Mouse (Mus musculus): Measurements from ENCODE around the gene Mia3. TPM values are rescaled to one million over a fixed set of nuclear protein-coding genes. Genes with fewer than 3 reads are reported as not detected.

The Mia3 gene
- polyA plus RNA-seq, 1 experiment: 24.9 TPM

DNA sequence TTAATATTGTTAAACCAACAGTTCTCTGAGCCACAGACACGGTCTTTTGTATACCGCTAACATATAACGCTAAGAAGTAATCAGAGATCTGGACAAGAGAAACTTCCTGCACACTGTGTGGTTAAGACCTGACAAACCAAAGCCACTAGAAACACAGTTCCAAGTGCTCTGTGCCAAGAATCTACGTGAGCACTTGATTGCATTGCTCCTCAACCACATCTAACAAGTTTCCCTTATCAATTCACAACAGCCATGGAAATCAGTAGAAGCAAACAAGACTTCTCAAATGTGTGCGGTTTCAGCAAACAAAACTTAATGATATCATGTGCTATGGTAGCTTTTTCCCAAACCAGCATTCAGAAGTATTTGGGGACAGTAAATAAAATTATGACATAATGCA, 7.1 kb downstream of the Mia3 start:
- TF ChIP-seq GATA1 (IDR thresholded peaks at IDR 0.05; ENCODE audit: low read length): peak; percentile 84

GRCm38 (mm10) chr1:183358901-183359300, 10.5 kb downstream of the Mia3 start:
- no peak for TF ChIP-seq GATA1 (IDR thresholded peaks at IDR 0.05; ENCODE audit: low read length)

DNA sequence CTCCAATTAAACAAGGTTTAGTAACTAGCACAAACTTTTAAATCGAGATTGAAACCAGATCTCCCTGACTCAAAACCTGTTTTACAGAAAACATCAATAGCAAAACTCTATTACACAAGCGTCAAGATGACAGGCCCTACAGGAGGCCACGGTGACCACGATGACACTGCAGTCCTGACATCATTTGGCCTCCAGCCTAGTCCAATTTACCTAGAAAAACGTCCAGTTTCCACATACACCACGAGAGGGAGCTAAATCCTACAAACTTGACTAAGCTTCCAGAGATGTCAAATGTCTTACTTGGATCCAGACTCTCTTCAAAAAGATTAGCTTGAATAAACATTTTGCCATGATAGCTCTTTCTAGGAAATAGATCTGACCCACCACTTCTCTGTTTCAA, 19.5 kb downstream of the Mia3 start:
- no peak for TF ChIP-seq GATA1 (IDR thresholded peaks at IDR 0.05; ENCODE audit: low read length)

- no peak for TF ChIP-seq GATA1 (IDR thresholded peaks at IDR 0.05; ENCODE audit: low read length)
These were observed 23.5 kb downstream of the Mia3 start for GRCm38 (mm10) chr1:183345817-183346195.

- TF ChIP-seq GATA1 (IDR thresholded peaks at IDR 0.05; ENCODE audit: low read length): no peak
These were observed 24.2 kb downstream of the Mia3 start for GRCm38 (mm10) chr1:183344886-183345816.

DNA sequence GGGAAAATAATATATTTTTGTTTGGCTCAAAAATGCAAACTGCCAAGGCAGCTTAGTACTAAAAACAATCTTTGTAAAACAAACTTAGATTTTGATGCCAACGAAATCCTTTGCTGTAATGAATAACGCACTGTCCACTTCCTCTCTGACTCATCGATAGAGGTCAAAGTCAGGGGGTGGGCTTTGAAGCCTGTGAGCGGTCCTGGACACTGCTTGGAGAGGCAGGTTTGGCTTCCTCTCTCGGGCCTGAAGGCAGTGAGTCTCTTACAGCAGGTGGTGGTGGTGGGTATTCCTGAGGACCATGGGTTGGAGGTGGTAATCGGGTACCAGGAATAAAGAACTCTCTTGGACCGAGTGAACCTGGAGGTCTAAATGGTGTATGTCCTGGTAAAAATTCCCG, 42.2 kb downstream of the Mia3 start:
- no peak for TF ChIP-seq GATA1 (IDR thresholded peaks at IDR 0.05; ENCODE audit: low read length)

DNA sequence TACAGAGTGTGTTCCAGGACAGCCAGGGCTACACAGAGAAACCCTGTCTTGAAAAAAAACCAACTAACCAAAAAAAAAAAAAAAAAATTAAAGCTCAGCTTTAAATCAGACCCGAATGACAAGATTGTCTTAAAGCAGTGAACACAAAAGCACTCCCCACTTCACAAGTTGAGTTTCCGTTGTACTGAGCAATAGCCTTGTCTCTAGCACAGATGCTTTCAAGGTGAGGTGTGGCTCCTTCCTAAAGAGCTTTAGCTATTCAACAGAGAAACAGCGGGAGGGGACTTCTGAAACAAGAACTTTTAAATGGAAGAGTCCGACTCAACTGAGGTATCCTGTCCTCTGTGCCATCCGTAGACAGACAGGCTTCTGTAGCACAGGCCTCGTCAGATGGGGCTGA, 44.9 kb downstream of the Mia3 start:
- no peak for TF ChIP-seq GATA1 (IDR thresholded peaks at IDR 0.05; ENCODE audit: low read length)

DNA sequence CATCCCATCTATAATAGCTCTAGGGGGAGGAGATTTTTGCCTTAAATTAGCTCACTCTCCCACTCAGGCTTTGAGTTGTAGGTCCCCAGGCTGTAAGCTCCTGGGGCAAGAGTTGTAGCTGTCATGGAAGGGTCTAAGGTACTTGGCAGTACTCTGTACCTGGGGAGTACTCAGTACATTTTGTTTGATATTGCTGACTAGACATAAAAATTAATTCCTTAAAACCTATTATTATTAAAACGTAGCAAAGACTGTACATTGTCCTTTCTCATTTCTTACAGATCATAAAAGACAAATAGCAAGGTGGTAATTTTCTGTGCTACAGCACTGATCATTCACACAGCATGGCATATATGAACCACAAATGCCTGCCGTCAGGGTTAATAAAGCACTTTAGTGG, 45.4 kb downstream of the Mia3 start:
- no peak for TF ChIP-seq GATA1 (IDR thresholded peaks at IDR 0.05; ENCODE audit: low read length)

- TF ChIP-seq GATA1 (IDR thresholded peaks at IDR 0.05; ENCODE audit: low read length): no peak
These were observed 48.6 kb downstream of the Mia3 start for GRCm38 (mm10) chr1:183320708-183321107.

- no peak for TF ChIP-seq GATA1 (IDR thresholded peaks at IDR 0.05; ENCODE audit: low read length)
These were observed 53.6 kb downstream of the Mia3 start for GRCm38 (mm10) chr1:183315783-183316182.

DNA sequence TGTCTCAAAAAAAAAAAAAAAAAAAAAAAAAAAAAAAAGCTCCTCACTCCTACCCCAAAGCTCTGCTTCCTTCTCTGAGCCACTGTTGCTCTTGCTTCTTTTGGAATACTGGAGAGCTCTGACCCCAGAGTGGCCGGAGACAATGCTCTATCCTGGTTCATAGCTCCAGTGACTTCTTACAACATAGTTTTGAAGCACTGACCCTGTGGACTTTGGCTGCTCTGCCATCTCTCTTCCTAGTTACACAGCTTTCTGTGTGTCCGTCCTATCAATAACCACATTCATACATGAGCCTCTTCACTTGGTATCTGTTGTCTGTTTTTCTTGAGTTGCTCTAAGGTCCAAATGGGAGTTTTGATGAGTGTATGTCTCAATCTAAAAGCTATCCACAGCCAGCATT, 57.3 kb downstream of the Mia3 start:
- no peak for TF ChIP-seq GATA1 (IDR thresholded peaks at IDR 0.05; ENCODE audit: low read length)

DNA sequence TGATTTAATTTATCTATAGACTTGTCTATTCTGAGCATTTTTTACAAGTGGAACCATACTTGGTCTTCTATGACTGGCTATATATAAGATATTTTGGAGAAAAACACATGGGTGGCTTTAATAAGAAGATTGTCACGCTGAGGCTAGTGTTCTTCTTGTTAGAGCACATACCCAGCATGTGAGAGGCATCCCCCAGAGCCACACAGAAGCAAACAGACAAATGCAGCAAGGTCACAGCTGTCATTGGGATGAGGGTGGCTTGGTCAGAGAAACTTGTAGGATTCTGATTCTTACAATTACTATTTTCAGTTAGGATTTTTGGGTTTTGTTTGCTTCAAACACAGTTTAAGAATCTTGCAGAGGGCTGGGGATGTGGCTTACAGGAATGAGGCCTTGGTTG, 60.9 kb downstream of the Mia3 start:
- no peak for TF ChIP-seq GATA1 (IDR thresholded peaks at IDR 0.05; ENCODE audit: low read length)

DNA sequence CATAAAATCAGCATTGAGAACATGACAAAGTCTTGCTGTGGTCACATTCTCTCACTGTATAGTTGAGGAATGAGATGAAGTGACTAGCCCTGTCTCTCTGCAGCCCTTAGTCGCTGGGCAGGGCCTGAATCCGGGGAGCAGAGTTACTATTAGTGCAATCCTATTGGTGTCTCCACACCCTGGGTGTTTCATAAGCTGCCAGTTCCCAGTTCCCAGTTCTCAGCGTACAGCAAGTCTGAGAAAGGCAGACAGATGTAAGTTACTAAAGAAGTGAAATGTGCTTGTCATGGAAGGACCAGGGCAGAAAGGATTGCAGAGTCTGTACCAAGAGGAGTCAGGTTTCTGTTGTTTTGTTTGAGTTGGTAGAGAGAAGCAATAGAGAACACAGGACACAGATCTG, 61.8 kb downstream of the Mia3 start:
- no peak for TF ChIP-seq GATA1 (IDR thresholded peaks at IDR 0.05; ENCODE audit: low read length)

DNA sequence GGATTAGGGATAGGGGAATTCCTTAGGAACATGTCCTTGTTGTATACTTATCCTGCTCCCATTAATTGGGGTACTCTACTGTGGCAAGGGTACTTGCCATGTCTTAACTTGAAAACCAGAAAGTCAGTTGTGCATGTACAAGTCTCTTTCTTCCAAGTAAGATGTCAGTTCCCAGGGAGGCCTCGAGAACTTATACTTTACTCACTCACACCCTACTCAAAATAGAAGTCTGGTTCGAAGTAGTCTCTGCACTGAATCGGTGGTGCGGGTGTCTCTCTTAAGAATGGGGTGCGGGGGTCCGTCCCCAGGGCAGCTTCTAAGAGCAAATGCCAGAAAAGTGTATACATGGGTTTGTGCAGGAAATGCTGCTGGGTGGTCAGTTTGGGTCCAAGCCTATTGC, 70.2 kb downstream of the Mia3 start:
- TF ChIP-seq GATA1 (IDR thresholded peaks at IDR 0.05; ENCODE audit: low read length): no peak

DNA sequence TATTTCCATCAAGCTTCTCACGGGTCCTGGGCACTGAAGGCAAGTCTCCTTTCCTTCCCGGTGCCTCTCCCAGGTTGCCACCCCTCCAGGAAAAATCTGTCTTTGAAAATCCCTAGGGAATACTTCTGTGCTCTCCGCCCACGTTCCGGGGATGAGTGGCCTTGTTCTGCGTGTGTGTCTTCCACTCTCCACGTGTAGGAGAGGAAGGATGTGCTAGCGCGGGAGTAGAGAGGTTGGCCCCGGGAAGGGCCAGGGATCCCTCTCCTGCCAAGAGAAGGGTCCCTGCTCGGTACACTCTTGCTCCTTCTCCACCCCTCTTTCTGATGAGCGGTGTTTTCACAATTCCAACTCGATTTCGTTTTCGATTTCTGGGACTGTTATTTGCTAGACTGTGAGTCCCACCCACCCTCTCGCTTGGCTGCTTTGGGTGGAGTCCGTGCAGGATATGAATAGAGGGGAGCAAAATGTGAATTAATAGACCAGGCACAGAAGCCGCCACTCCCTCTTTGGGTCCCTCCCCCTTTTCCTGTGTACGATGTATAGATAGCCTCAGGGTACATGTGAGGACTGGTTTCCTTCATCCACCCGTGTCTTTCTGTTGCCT, 71.4 kb downstream of the Mia3 start:
- TF ChIP-seq GATA1 (IDR thresholded peaks at IDR 0.05; ENCODE audit: low read length): no peak

DNA sequence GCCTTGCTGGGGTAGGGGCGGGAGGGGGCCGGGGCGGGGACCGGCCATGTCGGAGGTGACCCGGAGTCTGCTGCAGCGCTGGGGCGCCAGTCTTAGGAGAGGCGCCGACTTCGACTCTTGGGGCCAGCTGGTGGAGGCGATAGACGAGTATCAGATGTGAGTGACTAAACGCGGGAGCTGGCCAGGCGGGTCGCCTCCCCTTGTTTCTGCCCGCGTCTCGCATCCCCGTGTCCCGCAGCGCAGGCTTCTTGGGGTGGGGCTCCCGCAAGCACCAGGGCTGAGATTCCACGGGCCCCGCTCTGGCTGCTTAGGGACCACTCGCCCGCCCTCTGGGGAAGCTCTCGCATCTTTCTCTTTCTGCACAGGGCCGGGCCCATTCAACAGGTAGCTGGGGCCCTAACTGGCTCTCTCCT, 71.9 kb downstream of the Mia3 start:
- no peak for TF ChIP-seq GATA1 (IDR thresholded peaks at IDR 0.05; ENCODE audit: low read length)

DNA sequence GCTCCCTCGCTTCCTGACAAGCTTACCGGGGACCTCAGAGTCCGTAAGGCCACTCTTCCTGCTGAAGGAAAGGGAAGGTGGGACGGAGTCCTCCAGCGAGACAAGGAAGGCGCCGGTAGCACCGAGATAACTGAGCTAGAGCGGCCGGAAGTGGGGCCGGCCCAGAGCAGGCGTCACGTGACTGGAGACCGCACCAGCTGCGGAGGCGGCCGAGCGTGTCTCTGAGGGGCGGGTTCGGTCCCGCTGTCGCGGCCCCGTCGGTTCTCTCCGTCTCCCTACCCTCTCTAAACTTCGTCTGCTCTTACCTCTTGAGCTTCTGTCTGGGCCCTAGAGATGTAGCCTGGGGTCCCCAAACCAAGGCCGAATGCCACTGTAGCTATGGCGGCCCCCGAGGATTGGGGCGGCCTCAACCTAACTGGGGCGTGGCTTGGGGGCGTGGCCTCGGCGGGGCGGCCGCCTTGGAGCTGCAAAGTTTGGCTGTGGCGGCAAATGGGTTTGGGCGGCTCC, 72.4 kb downstream of the Mia3 start, which contains the start of gene Brox:
Brox (minus strand) TSS at position 393 of the 507 bp plus-strand sequence.
- no peak for TF ChIP-seq GATA1 (IDR thresholded peaks at IDR 0.05; ENCODE audit: low read length)
